Mouse (Mus musculus): ENCODE results near the gene Hist1h3h. TPM values are rescaled to one million over a fixed set of nuclear protein-coding genes. Genes with fewer than 3 reads are reported as not detected.

The Hist1h3h gene
- total RNA-seq, 2 experiments from 2014 or later = 58.0 to 64.8 TPM

- DNase-seq (ENCODE audit: low spot score in 2 of 2) = no peak
- intact Hi-C loops (cut with DNase I) = no loop called here
Observed at GRCm38 (mm10) chr13:21722373-21722925, 5.0 kb downstream of the Hist1h3h start.

DNA sequence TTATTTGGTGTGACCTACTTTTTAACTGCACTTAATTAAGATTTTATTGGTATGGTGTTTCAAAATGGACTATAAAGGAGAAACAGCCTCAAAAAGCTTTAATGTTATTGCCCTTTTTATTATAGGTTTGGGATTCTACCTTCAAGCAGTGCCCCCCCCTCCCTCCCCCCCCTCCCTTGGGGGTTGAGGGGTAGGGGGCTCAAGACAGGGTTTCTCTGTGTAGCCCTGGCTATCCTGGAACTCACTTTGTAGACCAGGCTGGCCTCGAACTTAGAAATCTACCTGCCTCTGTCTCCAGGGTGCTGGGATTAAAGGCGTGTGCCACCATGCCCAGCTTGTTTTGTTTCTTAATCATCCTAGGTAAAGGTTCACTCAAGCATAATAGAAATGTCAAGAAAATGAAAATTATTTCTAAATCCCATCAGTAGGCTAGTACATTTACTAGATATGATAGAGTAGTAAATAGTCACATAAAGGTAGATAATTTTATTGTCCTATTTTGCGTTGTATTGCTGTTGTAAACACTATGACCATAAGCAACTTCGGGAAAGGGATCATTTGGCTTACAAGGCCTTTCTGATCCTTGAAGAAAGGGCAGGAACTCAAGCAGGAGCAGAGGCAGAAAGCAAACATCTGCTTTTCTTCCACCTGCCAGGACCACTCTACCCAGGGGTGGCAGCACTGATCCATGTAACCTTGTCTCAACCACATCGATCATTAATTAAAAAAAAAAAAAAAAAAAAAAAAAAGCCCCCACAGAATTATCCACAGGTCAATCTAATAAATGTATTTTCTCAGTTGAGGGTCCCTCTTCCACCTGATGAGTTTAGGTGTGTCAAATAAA is 5.8 kb downstream of the Hist1h3h start:
- intact Hi-C loops (cut with DNase I) = no loop called here
- no peak for DNase-seq (ENCODE audit: low spot score in 2 of 2)

- DNase-seq (ENCODE audit: low spot score in 2 of 2) = no peak
Observed at GRCm38 (mm10) chr13:21727948-21728572, 10.6 kb downstream of the Hist1h3h start.

GRCm38 (mm10) chr13:21729544-21729943 is 12.1 kb downstream of the Hist1h3h start:
- DNase-seq (ENCODE audit: low spot score in 2 of 2) = no peak
- intact Hi-C loops (cut with DNase I) = no loop called here

More at GRCm38 (mm10) chr13:21727948-21728572, 10.6 kb downstream of the Hist1h3h start:
- intact Hi-C loops (cut with DNase I) = no loop called here

GRCm38 (mm10) chr13:21733466-21733865 is 16.0 kb downstream of the Hist1h3h start:
- intact Hi-C loops (cut with DNase I) = loop anchor here (5.0 kb wide), 1 partner anchor 1949 kb away; the partner anchor contains the start of genes Hist1h2ac and Hist1h2bc

DNA sequence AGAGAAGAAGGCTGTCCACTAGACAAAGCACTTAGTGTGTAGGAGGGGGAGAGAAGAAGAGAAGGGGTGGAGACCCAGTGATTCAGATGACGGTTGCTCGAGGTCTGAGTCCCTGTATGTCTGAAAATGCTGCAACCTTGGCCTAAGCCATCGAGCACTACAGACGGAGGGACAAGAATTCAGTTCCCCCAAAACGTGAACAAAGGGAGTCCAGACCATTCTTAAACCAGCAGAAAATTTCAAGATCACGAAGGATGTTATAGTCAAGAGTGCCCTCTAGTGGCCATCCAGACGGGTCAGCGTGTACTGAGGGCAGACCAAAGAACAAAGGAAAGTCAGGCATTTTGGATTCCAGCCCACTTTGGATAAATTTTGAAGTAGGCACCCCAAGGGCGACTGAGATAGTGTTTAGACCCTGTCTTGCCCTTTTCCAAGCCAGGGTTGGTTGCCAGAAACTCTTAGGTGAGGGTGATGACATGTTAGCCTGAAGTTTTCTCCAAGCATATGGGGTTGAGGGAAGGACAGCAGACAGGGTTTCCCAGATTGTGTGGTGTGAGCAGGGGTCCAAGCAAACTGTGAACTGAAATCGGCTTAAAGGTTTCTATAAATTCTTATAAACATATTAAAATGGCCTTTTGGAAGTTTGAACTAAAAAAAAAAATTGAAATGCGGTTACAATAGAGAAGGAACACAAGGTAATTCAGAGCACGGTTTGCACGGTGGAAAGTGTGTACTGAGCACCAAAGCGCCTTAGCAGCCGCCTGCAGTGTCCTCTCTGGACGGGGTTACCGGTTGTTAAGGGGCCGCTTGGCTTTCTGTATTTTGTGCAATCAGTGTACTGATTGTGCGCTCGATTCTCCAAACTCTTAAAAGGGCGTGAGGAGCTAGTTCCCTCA is 16.8 kb downstream of the Hist1h3h start:
- DNase-seq (ENCODE audit: low spot score in 2 of 2) = peak; percentile 81 to 82
- intact Hi-C loops (cut with DNase I) = loop anchor here (1.0 to 5.0 kb wide), 3 partner anchors 16 to 1948 kb away; partner anchors contain the start of genes Hist1h2ac, Hist1h2bc and Hist1h4k

More at GRCm38 (mm10) chr13:21733466-21733865, 16.0 kb downstream of the Hist1h3h start:
- DNase-seq (ENCODE audit: low spot score in 2 of 2) = no peak

- intact Hi-C loops (cut with DNase I) = loop anchor here (1.0 to 5.0 kb wide), 3 partner anchors 15 to 1947 kb away; partner anchors contain the start of genes Hist1h2ac, Hist1h2bc and Hist1h4k
- DNase-seq (ENCODE audit: low spot score in 2 of 2) = peak; percentile 78 to 89
Observed at GRCm38 (mm10) chr13:21734906-21735767, 17.7 kb downstream of the Hist1h3h start, which contains the start of gene Hist1h4j. Gene Hist1h4j (plus strand): TSS chr13:21735064.

GRCm38 (mm10) chr13:21745006-21745405 is 27.5 kb downstream of the Hist1h3h start:
- intact Hi-C loops (cut with DNase I) = no loop called here
- DNase-seq (ENCODE audit: low spot score in 2 of 2) = no peak

GRCm38 (mm10) chr13:21749387-21750158 is 32.1 kb downstream of the Hist1h3h start:
- DNase-seq (ENCODE audit: low spot score in 2 of 2) = no peak
- intact Hi-C loops (cut with DNase I) = loop anchor here (1.0 to 10.0 kb wide), 3 partner anchors 15 to 1835 kb away; partner anchors contain the start of genes Hist1h2ai, Hist1h2bl, Hist1h3h and Hist1h4d

GRCm38 (mm10) chr13:21750159-21751017 is 32.9 kb downstream of the Hist1h3h start, which contains the start of gene Hist1h4k:
Gene Hist1h4k (minus strand): TSS chr13:21750505.
- DNase-seq (ENCODE audit: low spot score in 2 of 2) = peak; percentile 94 to 96
- intact Hi-C loops (cut with DNase I) = loop anchor here (1.0 to 10.0 kb wide), 3 partner anchors 16 to 1834 kb away; partner anchors contain the start of genes Hist1h2ai, Hist1h2bl, Hist1h3h and Hist1h4d

GRCm38 (mm10) chr13:21751417-21751816 is 34.0 kb downstream of the Hist1h3h start:
- intact Hi-C loops (cut with DNase I) = loop anchor here (2.0 to 10.0 kb wide), 2 partner anchors 35 to 1833 kb away; partner anchors contain the start of genes Hist1h2ai, Hist1h2bl, Hist1h3h and Hist1h4d
- DNase-seq (ENCODE audit: low spot score in 2 of 2) = no peak

DNA sequence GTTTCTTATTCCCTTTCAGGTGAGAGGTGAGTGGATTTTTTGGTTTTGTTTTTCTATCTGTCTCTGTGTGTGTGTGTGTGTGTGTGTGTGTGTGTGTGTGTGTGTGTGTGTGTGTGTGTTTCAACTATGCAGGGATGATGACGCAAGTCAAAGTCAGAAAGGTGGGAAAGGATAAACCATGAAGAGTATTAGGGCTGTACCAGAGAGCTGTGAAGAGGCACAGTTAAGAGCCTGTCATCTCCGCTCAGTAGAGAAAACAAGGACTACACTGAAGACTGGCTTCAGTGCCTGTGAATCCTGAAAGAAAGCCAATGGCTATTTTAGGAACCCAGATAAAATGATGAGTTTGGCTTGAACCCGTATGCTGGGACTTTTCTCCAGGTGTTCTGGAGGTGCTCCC is 34.4 kb downstream of the Hist1h3h start:
- intact Hi-C loops (cut with DNase I) = loop anchor here (2.0 to 10.0 kb wide), 3 partner anchors 31 to 1833 kb away; partner anchors contain the start of genes Hist1h2ai, Hist1h2bl, Hist1h3h and Hist1h3i
- DNase-seq (ENCODE audit: low spot score in 2 of 2) = no peak

- intact Hi-C loops (cut with DNase I) = loop anchor here (2.0 to 10.0 kb wide), 2 partner anchors 30 to 1832 kb away; partner anchors contain the start of genes Hist1h3i and Hist1h4d
- no peak for DNase-seq (ENCODE audit: low spot score in 2 of 2)
Observed at GRCm38 (mm10) chr13:21752356-21752755, 34.9 kb downstream of the Hist1h3h start.

DNA sequence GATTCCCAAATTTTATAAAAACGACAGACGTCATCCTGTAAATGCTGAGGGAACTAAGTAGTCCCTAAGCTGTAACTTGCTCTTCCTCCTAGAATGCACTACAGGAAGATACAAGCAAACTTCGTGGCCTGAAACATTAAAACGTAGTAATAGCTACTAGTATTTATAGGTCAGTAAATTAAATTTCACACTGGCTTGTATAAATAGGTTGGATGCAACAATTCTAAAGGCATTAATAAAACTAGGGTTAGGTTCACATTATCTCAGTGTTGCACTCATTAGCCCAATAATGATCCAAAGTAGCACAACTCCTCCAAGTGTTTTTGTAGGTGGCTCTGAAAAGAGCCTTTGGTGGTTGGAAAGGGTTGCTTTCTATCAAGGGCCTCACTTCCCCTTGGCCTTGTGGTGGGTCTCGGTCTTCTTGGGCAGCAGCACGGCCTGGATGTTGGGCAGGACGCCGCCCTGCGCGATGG is 35.6 kb downstream of the Hist1h3h start:
- DNase-seq (ENCODE audit: low spot score in 2 of 2) = no peak
- intact Hi-C loops (cut with DNase I) = loop anchor here (2.0 to 10.0 kb wide), 2 partner anchors 30 to 1832 kb away; partner anchors contain the start of genes Hist1h3i and Hist1h4d

GRCm38 (mm10) chr13:21753524-21754285 is 36.2 kb downstream of the Hist1h3h start, which contains the start of the genes Hist1h2ak and Hist1h2bn:
Gene Hist1h2ak (minus strand): TSS chr13:21753827.
Gene Hist1h2bn (plus strand): TSS chr13:21754123.
- intact Hi-C loops (cut with DNase I) = loop anchor here (2.0 to 10.0 kb wide), 2 partner anchors 29 to 1831 kb away; partner anchors contain the start of genes Hist1h3i and Hist1h4d
- DNase-seq (ENCODE audit: low spot score in 2 of 2) = peak; percentile 82 to 96
